Mouse (Mus musculus) cerebellum, adult 2 months (tissue): ENCODE measurements around the gene Mrpl23.

ENCODE experiments used
- CTCF ChIP-seq: fragments of 200-500 bp; IDR thresholded peaks from 2 replicates; pipeline ENCODE4 v1.5.1; 2011; ENCODE audit warnings: low read depth, mild to moderate bottlenecking, control low read depth, low read length, moderate library complexity, borderline replicate concordance; ENCODE audit not compliant: insufficient read depth
- POLR2A ChIP-seq: fragments of 200-500 bp; IDR thresholded peaks from 2 replicates; pipeline ENCODE4 v1.6.1; 2011; ENCODE audit warnings: low read length, control low read depth, borderline replicate concordance; ENCODE audit not compliant: insufficient read depth

- TF ChIP-seq CTCF (no peak), POLR2A (no peak)
These were observed 15.0 kb upstream of the Mrpl23 start for GRCm38 (mm10) chr7:142517531-142517930.
